Mouse (Mus musculus): ENCODE measurements around the gene Eml5. TPM values are rescaled to one million over a fixed set of nuclear protein-coding genes. Genes with fewer than 3 reads are reported as not detected.

The Eml5 gene
- polyA plus RNA-seq, 1 experiment from 2014 or later, result 3.0 TPM

- Histone ChIP-seq H3K27ac (replicated peaks) (no peak overlapping the region), H3K27me3 (no peaks in the 10 kb centered on the region), H3K9me3 (replicated peaks) (no peaks in the 10 kb centered on the region), H3K4me3 (replicated peaks) (no peak overlapping the region), H3K9ac (no peak overlapping the region), H3K36me3 (no peaks in the 10 kb centered on the region), H3K4me2 (replicated peaks) (no peak overlapping the region), H3K4me1 (no peaks in the 10 kb centered on the region)
- WGBS, result 82% methylated on average over 2 of the region's 2 CpGs
- ATAC-seq (ENCODE audit: insufficient number of reproducible peaks, low FRiP score, low TSS enrichment, low read depth), result no peak
Measured at GRCm38 (mm10) chr12:98834879-98835278, 66.4 kb downstream of the Eml5 start.

DNA sequence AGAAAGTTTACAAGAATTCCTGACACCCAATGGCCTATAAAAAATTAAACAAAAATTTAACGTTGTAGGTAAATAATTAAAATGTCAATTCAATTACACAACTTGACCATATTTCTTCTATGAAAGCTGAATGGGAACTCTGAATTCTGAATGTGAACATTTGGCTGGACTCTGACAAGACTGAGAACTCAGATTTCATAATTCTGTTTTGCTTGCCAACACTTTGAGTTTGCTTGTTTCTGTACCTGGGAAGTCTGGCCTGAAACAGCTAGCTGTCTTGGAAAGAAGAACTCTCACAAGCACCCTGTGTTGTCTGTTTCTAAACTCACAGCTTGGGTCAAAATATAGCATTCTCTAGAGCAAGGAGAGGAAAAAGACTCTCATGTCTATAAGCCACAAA, 67.4 kb downstream of the Eml5 start:
- Histone ChIP-seq H3K4me3 (replicated peaks) (no peak overlapping the region), H3K9ac (no peak overlapping the region), H3K27ac (replicated peaks) (no peak overlapping the region), H3K4me2 (replicated peaks) (no peak overlapping the region), H3K27me3 (no peaks in the 10 kb centered on the region), H3K4me1 (no peaks in the 10 kb centered on the region), H3K36me3 (no peaks in the 10 kb centered on the region), H3K9me3 (replicated peaks) (no peaks in the 10 kb centered on the region)
- WGBS, result 69% methylated on average over 1 of the region's 1 CpGs
- no peak for ATAC-seq (ENCODE audit: insufficient number of reproducible peaks, low FRiP score, low TSS enrichment, low read depth)

GRCm38 (mm10) chr12:98832929-98833598, 68.2 kb downstream of the Eml5 start:
- Histone ChIP-seq H3K9me3 (replicated peaks) (no peaks in the 10 kb centered on the region), H3K27me3 (no peaks in the 10 kb centered on the region), H3K4me1 (no peaks in the 10 kb centered on the region), H3K9ac (no peak overlapping the region), H3K27ac (replicated peaks) (no peak overlapping the region), H3K4me3 (replicated peaks) (no peak overlapping the region), H3K4me2 (replicated peaks) (no peak overlapping the region), H3K36me3 (no peaks in the 10 kb centered on the region)
- 85% methylated on average over 8 of the region's 8 CpGs for WGBS
- ATAC-seq (ENCODE audit: insufficient number of reproducible peaks, low FRiP score, low TSS enrichment, low read depth), result no peak

DNA sequence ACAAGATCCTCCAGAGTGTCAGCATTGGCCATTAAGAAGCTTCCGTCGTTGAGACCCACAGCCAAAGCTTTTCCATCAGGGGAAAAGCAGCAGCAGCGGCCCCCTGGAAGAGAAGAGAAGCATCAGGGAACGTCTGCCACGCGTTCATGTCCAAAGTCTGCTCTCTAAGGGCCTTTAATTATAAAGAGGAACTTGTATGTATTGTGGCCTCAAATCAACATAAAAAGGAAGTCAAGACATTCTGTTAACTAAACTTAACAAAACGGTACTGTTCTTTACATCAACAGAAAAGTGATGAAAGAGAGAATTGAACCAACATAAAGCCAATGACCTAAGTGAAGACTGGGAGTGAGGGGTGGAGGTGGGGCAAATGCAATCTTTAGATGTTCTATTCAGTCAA, 70.2 kb downstream of the Eml5 start:
- H3K4me1 ChIP-seq, result no peaks in the 10 kb centered on the region
- H3K4me3 ChIP-seq (replicated peaks), result no peak overlapping the region
- no peaks in the 10 kb centered on the region for H3K9me3 ChIP-seq (replicated peaks)
- H3K27me3 ChIP-seq, result no peaks in the 10 kb centered on the region
- no peak overlapping the region for H3K27ac ChIP-seq (replicated peaks)
- no peaks in the 10 kb centered on the region for H3K36me3 ChIP-seq
- H3K4me2 ChIP-seq (replicated peaks), result no peak overlapping the region
- no peak overlapping the region for H3K9ac ChIP-seq
- 78% methylated on average over 7 of the region's 7 CpGs for WGBS
- ATAC-seq (ENCODE audit: insufficient number of reproducible peaks, low FRiP score, low TSS enrichment, low read depth), result no peak

GRCm38 (mm10) chr12:98820781-98821180, 80.5 kb downstream of the Eml5 start:
- Histone ChIP-seq H3K4me1 (no peaks in the 10 kb centered on the region), H3K9me3 (replicated peaks) (no peaks in the 10 kb centered on the region), H3K27me3 (no peaks in the 10 kb centered on the region), H3K4me3 (replicated peaks) (no peak overlapping the region), H3K27ac (replicated peaks) (no peak overlapping the region), H3K36me3 (no peaks in the 10 kb centered on the region), H3K4me2 (replicated peaks) (no peak overlapping the region), H3K9ac (no peak overlapping the region)
- no peak for ATAC-seq (ENCODE audit: insufficient number of reproducible peaks, low FRiP score, low TSS enrichment, low read depth)
- WGBS, result 83% methylated on average over 2 of the region's 2 CpGs

- Histone ChIP-seq H3K4me2 (replicated peaks) (no peak overlapping the region), H3K9me3 (replicated peaks) (no peaks in the 10 kb centered on the region), H3K4me3 (replicated peaks) (no peak overlapping the region), H3K4me1 (no peaks in the 10 kb centered on the region), H3K9ac (no peak overlapping the region), H3K36me3 (no peaks in the 10 kb centered on the region), H3K27me3 (no peaks in the 10 kb centered on the region), H3K27ac (replicated peaks) (no peak overlapping the region)
- ATAC-seq (ENCODE audit: insufficient number of reproducible peaks, low FRiP score, low TSS enrichment, low read depth), result no peak
- WGBS, result 81% methylated on average over 3 of the region's 3 CpGs
Measured at GRCm38 (mm10) chr12:98804078-98804748, 97.1 kb downstream of the Eml5 start.

DNA sequence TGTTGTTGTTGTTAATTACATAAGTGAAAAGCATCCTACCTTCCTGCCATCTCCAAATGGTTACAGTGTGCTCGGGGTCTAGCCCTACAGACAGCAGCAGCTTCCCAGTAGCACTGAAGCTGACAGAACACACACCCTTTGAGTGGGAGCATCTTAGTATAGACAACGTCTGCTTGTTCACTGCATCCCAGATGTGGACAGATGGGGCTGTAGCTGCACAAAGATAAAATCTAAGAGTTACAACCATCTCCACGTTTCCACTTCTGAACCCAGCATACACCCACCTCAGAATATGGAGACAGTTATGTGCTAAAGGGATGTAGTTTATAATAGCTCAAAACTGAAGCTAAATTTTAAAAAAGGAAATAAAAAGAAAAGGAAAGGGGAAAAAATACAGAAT, 99.0 kb downstream of the Eml5 start:
- WGBS, result 57% methylated on average over 3 of the region's 3 CpGs
- ATAC-seq (ENCODE audit: insufficient number of reproducible peaks, low FRiP score, low TSS enrichment, low read depth), result no peak
- H3K9ac ChIP-seq, result no peak overlapping the region
- 0 out of 2 replicates have a peak, but pooled peaks cover under 1% of the 10 kb centered on the region for H3K36me3 ChIP-seq
- H3K4me2 ChIP-seq (replicated peaks), result no peak overlapping the region
- H3K4me3 ChIP-seq (replicated peaks), result no peak overlapping the region
- no peaks in the 10 kb centered on the region for H3K4me1 ChIP-seq
- H3K27ac ChIP-seq (replicated peaks), result no peak overlapping the region
- no peaks in the 10 kb centered on the region for H3K9me3 ChIP-seq (replicated peaks)
- H3K27me3 ChIP-seq, result no peaks in the 10 kb centered on the region

DNA sequence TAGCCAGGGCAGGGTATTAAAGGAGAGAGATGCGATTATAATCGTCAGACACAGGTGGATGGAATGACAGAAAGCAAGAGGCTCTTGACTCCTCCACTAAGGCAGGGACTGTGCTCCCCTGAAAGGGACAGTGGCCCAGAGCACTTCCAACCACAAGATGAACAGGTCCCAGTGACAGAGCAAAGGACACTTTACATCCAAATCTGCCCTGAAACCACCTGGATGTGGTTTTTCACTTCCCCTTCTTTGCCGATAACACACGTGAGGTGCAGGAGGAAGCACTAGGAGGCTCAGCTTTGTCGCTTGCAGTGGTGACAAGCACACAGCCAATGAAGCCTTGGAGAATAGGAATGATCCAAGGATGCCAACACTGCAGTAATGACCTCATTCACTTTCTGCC, 101.0 kb downstream of the Eml5 start:
- H3K36me3 ChIP-seq, result peaks cover 9% of the 10 kb centered on the region
- no peaks in the 10 kb centered on the region for H3K9me3 ChIP-seq (replicated peaks)
- H3K4me2 ChIP-seq (replicated peaks), result no peak overlapping the region
- H3K4me1 ChIP-seq, result no peaks in the 10 kb centered on the region
- H3K27ac ChIP-seq (replicated peaks), result no peak overlapping the region
- no peak overlapping the region for H3K4me3 ChIP-seq (replicated peaks)
- H3K9ac ChIP-seq, result no peak overlapping the region
- no peaks in the 10 kb centered on the region for H3K27me3 ChIP-seq
- ATAC-seq (ENCODE audit: insufficient number of reproducible peaks, low FRiP score, low TSS enrichment, low read depth), result no peak
- WGBS, result 80% methylated on average over 5 of the region's 5 CpGs

DNA sequence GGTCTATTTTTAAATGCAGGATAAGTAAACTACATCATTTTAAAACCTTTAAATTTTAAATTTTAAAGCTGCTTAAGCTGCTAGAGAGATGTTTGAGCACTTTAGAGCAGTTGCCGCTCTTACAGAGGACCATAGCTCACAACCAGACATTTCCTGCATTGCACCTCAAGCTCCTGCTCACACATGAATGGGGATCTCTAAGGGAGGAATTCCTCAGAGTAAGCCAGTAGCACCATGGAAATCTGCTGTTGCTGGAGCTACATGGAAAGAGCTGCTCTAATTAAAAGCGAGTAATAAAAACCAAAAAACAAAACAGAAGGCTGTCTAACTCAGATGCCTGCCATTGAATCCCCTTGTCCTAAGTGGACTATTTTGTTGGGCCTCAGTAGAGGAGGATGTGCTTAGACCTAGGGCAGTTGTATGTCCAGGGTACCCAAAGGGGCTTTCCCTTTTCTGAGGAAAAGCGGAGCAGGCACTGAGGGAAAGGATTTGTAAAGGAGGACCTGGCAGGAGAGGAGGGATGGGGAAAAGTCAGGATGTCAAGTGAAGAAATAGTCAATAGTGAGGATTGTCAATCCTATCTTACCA, 105.5 kb downstream of the Eml5 start:
- 89% methylated on average over 3 of the region's 3 CpGs for WGBS
- Histone ChIP-seq H3K27ac (replicated peaks) (no peak overlapping the region), H3K36me3 (peaks cover 43% of the 10 kb centered on the region), H3K9ac (no peak overlapping the region), H3K4me2 (replicated peaks) (no peak overlapping the region), H3K4me3 (replicated peaks) (no peak overlapping the region), H3K27me3 (no peaks in the 10 kb centered on the region), H3K4me1 (no peaks in the 10 kb centered on the region), H3K9me3 (replicated peaks) (no peaks in the 10 kb centered on the region)
- ATAC-seq (ENCODE audit: insufficient number of reproducible peaks, low FRiP score, low TSS enrichment, low read depth), result no peak

GRCm38 (mm10) chr12:98784251-98784650, 117.0 kb downstream of the Eml5 start:
- H3K36me3 ChIP-seq, result peaks cover 70% of the 10 kb centered on the region
- no peaks in the 10 kb centered on the region for H3K4me1 ChIP-seq
- H3K4me2 ChIP-seq (replicated peaks), result no peak overlapping the region
- no peak overlapping the region for H3K27ac ChIP-seq (replicated peaks)
- no peak overlapping the region for H3K9ac ChIP-seq
- H3K4me3 ChIP-seq (replicated peaks), result no peak overlapping the region
- WGBS, result 100% methylated on average over 1 of the region's 1 CpGs
- ATAC-seq (ENCODE audit: insufficient number of reproducible peaks, low FRiP score, low TSS enrichment, low read depth), result no peak
- H3K9me3 ChIP-seq (replicated peaks), result no peaks in the 10 kb centered on the region
- no peaks in the 10 kb centered on the region for H3K27me3 ChIP-seq

DNA sequence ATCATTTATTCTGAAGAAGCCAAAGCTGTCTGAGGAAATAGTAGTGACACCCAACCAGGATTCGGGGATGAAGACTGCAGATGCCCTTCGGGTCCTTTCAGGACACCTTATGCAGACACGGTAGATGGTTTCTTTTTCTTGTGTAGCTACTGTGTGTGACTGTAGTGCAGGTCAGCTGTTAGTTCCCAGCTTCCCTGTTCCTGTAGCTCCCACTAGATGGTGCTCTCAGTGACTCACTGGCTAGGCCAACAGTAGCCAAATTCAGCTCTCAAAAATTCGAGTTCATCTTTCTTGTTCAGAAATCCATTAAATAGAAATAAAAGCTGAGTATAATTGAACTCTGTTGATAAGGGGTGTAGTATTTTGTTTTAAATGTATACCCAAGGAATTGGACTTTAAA, 122.1 kb downstream of the Eml5 start:
- Histone ChIP-seq H3K27ac (replicated peaks) (no peak overlapping the region), H3K36me3 (peaks cover 80% of the 10 kb centered on the region), H3K4me3 (replicated peaks) (no peak overlapping the region), H3K4me1 (no peaks in the 10 kb centered on the region), H3K4me2 (replicated peaks) (no peak overlapping the region), H3K9me3 (replicated peaks) (no peaks in the 10 kb centered on the region), H3K27me3 (no peaks in the 10 kb centered on the region), H3K9ac (no peak overlapping the region)
- no peak for ATAC-seq (ENCODE audit: insufficient number of reproducible peaks, low FRiP score, low TSS enrichment, low read depth)
- 81% methylated on average over 4 of the region's 4 CpGs for WGBS

All from embryonic facial prominence, embryonic 15.5 days (tissue).